Mouse (Mus musculus) small intestine, adult 2 months (tissue): ENCODE measurements around the gene Rasgef1b.

Experiments used
- CTCF ChIP-seq: fragments of 200-500 bp; IDR thresholded peaks from 2 replicates; pipeline ENCODE4 v1.5.1; 2012; ENCODE audit warnings: low read depth, mild to moderate bottlenecking, control low read depth, inconsistent platforms, low read length, moderate library complexity, mixed read lengths; ENCODE audit not compliant: insufficient replicate concordance, insufficient read length; ENCODE audit errors: extremely low read depth
- POLR2A ChIP-seq: fragments of 200-500 bp; IDR thresholded peaks from 2 replicates; pipeline ENCODE4 v1.6.1; 2012; ENCODE audit warnings: low read depth, mild to moderate bottlenecking, control low read depth, inconsistent platforms, low read length, moderate library complexity

DNA sequence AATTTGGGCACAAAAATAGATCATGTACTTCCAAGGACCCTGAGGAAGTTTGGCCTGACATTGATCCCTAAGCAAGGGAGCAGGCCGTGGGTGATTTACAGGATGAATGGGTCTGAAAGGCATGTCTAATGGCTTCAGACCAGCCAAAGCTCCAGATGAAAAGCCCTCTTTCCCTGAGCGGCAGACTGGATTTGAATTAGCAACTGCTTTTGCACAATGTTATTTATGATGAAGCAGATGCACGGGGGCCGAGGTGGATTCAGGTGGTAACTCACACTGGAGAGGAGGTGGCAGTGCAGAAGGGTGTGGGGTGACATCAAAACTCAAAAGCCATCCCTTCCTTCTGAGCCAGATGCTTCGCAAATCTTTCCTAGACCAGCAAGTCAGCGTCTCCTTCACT, 481.9 kb downstream of the Rasgef1b start:
- TF ChIP-seq CTCF (no peak), POLR2A (no peak)
